Mouse (Mus musculus) midbrain, embryonic 12.5 days (tissue): ENCODE results near the gene Slc10a6. TPM values are rescaled to one million over a fixed set of nuclear protein-coding genes. Genes with fewer than 3 reads are reported as not detected.

Experiments used
- ATAC-seq: fragments of 200-750 bp; cut with Nextera tagmentation; 2 replicates; pipeline ENCODE4 v1.8.0; 2017; ENCODE audit warnings: low read depth, moderate TSS enrichment, moderate library complexity; ENCODE audit not compliant: low FRiP score
- H3K27ac ChIP-seq: fragments of 300-500 bp; sonication (generic); replicated peaks from 2 replicates; pipeline ENCODE4 v1.5.1; 2016; ENCODE audit warnings: mild to moderate bottlenecking
- H3K27me3 ChIP-seq: fragments of 300-500 bp; sonication (generic); 2 replicates; pipeline ENCODE4 v1.6.1; 2016; ENCODE audit warnings: mild to moderate bottlenecking
- H3K36me3 ChIP-seq: fragments of 300-500 bp; sonication (generic); 2 replicates; pipeline ENCODE4 v1.6.1; 2016
- H3K4me1 ChIP-seq: fragments of 300-500 bp; sonication (generic); 2 replicates; pipeline ENCODE4 v1.6.1; 2016
- H3K4me2 ChIP-seq: fragments of 300-500 bp; sonication (generic); replicated peaks from 2 replicates; pipeline ENCODE4 v1.6.1; 2016; ENCODE audit warnings: mild to moderate bottlenecking, moderate library complexity
- H3K4me3 ChIP-seq: fragments of 300-500 bp; sonication (generic); 2 replicates; pipeline ENCODE4 v1.5.1; 2016; ENCODE audit warnings: mild to moderate bottlenecking
- H3K9ac ChIP-seq: fragments of 300-500 bp; sonication (generic); replicated peaks from 2 replicates; pipeline ENCODE4 v1.6.1; 2016; ENCODE audit warnings: mild to moderate bottlenecking, moderate library complexity
- H3K9me3 ChIP-seq: fragments of 300-500 bp; sonication (generic); 2 replicates; pipeline ENCODE4 v1.6.1; 2016; ENCODE audit warnings: mild to moderate bottlenecking
- WGBS: fragments of 180-500 bp; shearing (Covaris S2); methylation state at CpG from one replicate; pipeline ENCODE4 v1.1.7; 2016; 5-methylcytosine and 5-hydroxymethylcytosine counted together
- polyA plus RNA-seq: library from polyadenylated mRNA; unstranded; fragments of >200 nt; fragmentation: Nextera tagmentation; extraction: Ambion mirVana; gene quantifications from 2 replicates; pipeline ENCODE4 v1.2.1, GENCODE M21; 2016

The Slc10a6 gene
- polyA plus RNA-seq, 1 experiment from 2014 or later: not detected

GRCm38 (mm10) chr5:103592706-103593105, 36.5 kb downstream of the Slc10a6 start:
- ATAC-seq: no peak
- Histone ChIP-seq H3K9ac (no peak overlapping the region), H3K4me2 (no peak overlapping the region), H3K36me3 (peaks cover 24% of the 10 kb centered on the region), H3K27ac (no peak overlapping the region), H3K4me3 (no peak overlapping the region), H3K9me3 (no peaks in the 10 kb centered on the region), H3K4me1 (0 out of 2 replicates have a peak, but pooled peaks cover 9% of the 10 kb centered on the region), H3K27me3 (no peaks in the 10 kb centered on the region)
- WGBS: 90% methylated on average over 8 of the region's 8 CpGs

- no peak overlapping the region for H3K4me3 ChIP-seq
- 0 out of 2 replicates have a peak, but pooled peaks cover 9% of the 10 kb centered on the region for H3K4me1 ChIP-seq
- no peak for ATAC-seq
- no peaks in the 10 kb centered on the region for H3K27me3 ChIP-seq
- no peak overlapping the region for H3K9ac ChIP-seq
- H3K27ac ChIP-seq: no peak overlapping the region
- WGBS: 90% methylated on average over 7 of the region's 7 CpGs
- no peak overlapping the region for H3K4me2 ChIP-seq
- H3K9me3 ChIP-seq: no peaks in the 10 kb centered on the region
- peaks cover 33% of the 10 kb centered on the region for H3K36me3 ChIP-seq
Measured at GRCm38 (mm10) chr5:103591846-103592245, 37.4 kb downstream of the Slc10a6 start.

GRCm38 (mm10) chr5:103587219-103587618, 42.0 kb downstream of the Slc10a6 start:
- ATAC-seq: no peak
- H3K4me2 ChIP-seq: no peak overlapping the region
- H3K27me3 ChIP-seq: no peaks in the 10 kb centered on the region
- no peak overlapping the region for H3K4me3 ChIP-seq
- WGBS: 79% methylated on average over 7 of the region's 7 CpGs
- H3K9me3 ChIP-seq: no peaks in the 10 kb centered on the region
- H3K9ac ChIP-seq: no peak overlapping the region
- H3K4me1 ChIP-seq: no peaks in the 10 kb centered on the region
- peaks cover 35% of the 10 kb centered on the region for H3K36me3 ChIP-seq
- H3K27ac ChIP-seq: no peak overlapping the region

GRCm38 (mm10) chr5:103579680-103580420, 49.4 kb downstream of the Slc10a6 start:
- WGBS: 85% methylated on average over 11 of the region's 11 CpGs
- peaks cover 25% of the 10 kb centered on the region for H3K36me3 ChIP-seq
- no peak overlapping the region for H3K27ac ChIP-seq
- no peaks in the 10 kb centered on the region for H3K9me3 ChIP-seq
- no peak overlapping the region for H3K4me3 ChIP-seq
- H3K4me1 ChIP-seq: no peaks in the 10 kb centered on the region
- H3K9ac ChIP-seq: no peak overlapping the region
- no peak for ATAC-seq
- H3K27me3 ChIP-seq: no peaks in the 10 kb centered on the region
- H3K4me2 ChIP-seq: no peak overlapping the region

- no peaks in the 10 kb centered on the region for H3K27me3 ChIP-seq
- no peak overlapping the region for H3K9ac ChIP-seq
- H3K9me3 ChIP-seq: no peaks in the 10 kb centered on the region
- no peak for ATAC-seq
- WGBS: 95% methylated on average over 9 of the region's 9 CpGs
- no peak overlapping the region for H3K4me3 ChIP-seq
- H3K4me2 ChIP-seq: no peak overlapping the region
- peaks cover 34% of the 10 kb centered on the region for H3K36me3 ChIP-seq
- H3K27ac ChIP-seq: no peak overlapping the region
- no peaks in the 10 kb centered on the region for H3K4me1 ChIP-seq
Measured at GRCm38 (mm10) chr5:103569446-103569845, 59.8 kb downstream of the Slc10a6 start.

- Histone ChIP-seq H3K9me3 (no peaks in the 10 kb centered on the region), H3K4me2 (no peak overlapping the region), H3K4me3 (no peak overlapping the region), H3K36me3 (peaks cover 40% of the 10 kb centered on the region), H3K9ac (no peak overlapping the region), H3K4me1 (no peaks in the 10 kb centered on the region), H3K27ac (no peak overlapping the region), H3K27me3 (no peaks in the 10 kb centered on the region)
- no peak for ATAC-seq
- 93% methylated on average over 4 of the region's 4 CpGs for whole genome bisulfite sequencing
Measured at GRCm38 (mm10) chr5:103568034-103568433, 61.2 kb downstream of the Slc10a6 start.

- WGBS: 92% methylated on average over 9 of the region's 9 CpGs
- no peaks in the 10 kb centered on the region for H3K9me3 ChIP-seq
- H3K4me3 ChIP-seq: no peak overlapping the region
- H3K27me3 ChIP-seq: no peaks in the 10 kb centered on the region
- ATAC-seq: no peak
- H3K36me3 ChIP-seq: peaks cover 68% of the 10 kb centered on the region
- H3K4me2 ChIP-seq: no peak overlapping the region
- no peak overlapping the region for H3K27ac ChIP-seq
- H3K4me1 ChIP-seq: no peaks in the 10 kb centered on the region
- H3K9ac ChIP-seq: no peak overlapping the region
Measured at GRCm38 (mm10) chr5:103560546-103560945, 68.7 kb downstream of the Slc10a6 start.

Other genes with a start within 250 kb of the Slc10a6 start
- gene Ptpn13, start 204.2 kb downstream of the Slc10a6 start, polyA plus RNA-seq: 19.1 and 21.0 TPM in 2 replicates
- 0.16 and 0.34 TPM in 2 replicates for gene 1700016H13Rik, start 26.6 kb upstream of the Slc10a6 start, polyA plus RNA-seq
- 5.3 TPM in 2 replicates for gene Aff1, start 63.0 kb upstream of the Slc10a6 start, polyA plus RNA-seq